Mouse (Mus musculus) layer of hippocampus, adult 2 months (tissue): Measurements from ENCODE around the gene Rps6kc1. TPM values are rescaled to one million over a fixed set of nuclear protein-coding genes. Genes with fewer than 3 reads are reported as not detected.

Source experiments
- DNase-seq, 2 experiments: peaks; one replicate each; pipeline ENCODE4 v3.0.0; 2022; ENCODE audit warnings: low spot score in 2 of 2
- H3K27ac ChIP-seq: fragments of 200-600 bp; 2 replicates; pipeline ENCODE4 v1.8.1; 2022
- H3K4me3 ChIP-seq: fragments of 200-600 bp; 2 replicates; pipeline ENCODE4 v1.8.1; 2022; ENCODE audit warnings: mild to moderate bottlenecking
- CTCF ChIP-seq: fragments of 200-600 bp; conservative IDR thresholded peaks from 2 replicates; pipeline ENCODE4 v1.8.1; 2022; ENCODE audit warnings: antibody characterized with exemption, mild to moderate bottlenecking, moderate library complexity
- long read RNA-seq, 2 experiments: library from polyadenylated mRNA; stranded (forward); transcript quantifications; one replicate each; pipeline ENCODE4 v2.0.0; 2021; ENCODE audit warnings: borderline mapping rate in 2 of 2
- total RNA-seq, 2 experiments: library from RNA; stranded (reverse); gene quantifications; 2 replicates each; pipeline ENCODE4 v1.2.3; 2021

The Rps6kc1 gene
- 10 to 100 TPM; 83.7 to 85.8 TPM for total RNA-seq
- long read RNA-seq, experiment 1, transcript Rps6kc1-201 (15 exons, 3,995 nt) = major isoform, 13 of 24 reads
- long read RNA-seq, experiment 1, partial matches to known transcripts = 5 of 24 reads
- long read RNA-seq, experiment 1, other reads (novel, unspliced or antisense) = 6 of 24 reads
- long read RNA-seq, experiment 2, transcript Rps6kc1-201 (15 exons, 3,995 nt) = major isoform, 19 of 41 reads
- long read RNA-seq, experiment 2, partial matches to known transcripts = 5 of 41 reads
- long read RNA-seq, experiment 2, other reads (novel, unspliced or antisense) = 17 of 41 reads

DNA sequence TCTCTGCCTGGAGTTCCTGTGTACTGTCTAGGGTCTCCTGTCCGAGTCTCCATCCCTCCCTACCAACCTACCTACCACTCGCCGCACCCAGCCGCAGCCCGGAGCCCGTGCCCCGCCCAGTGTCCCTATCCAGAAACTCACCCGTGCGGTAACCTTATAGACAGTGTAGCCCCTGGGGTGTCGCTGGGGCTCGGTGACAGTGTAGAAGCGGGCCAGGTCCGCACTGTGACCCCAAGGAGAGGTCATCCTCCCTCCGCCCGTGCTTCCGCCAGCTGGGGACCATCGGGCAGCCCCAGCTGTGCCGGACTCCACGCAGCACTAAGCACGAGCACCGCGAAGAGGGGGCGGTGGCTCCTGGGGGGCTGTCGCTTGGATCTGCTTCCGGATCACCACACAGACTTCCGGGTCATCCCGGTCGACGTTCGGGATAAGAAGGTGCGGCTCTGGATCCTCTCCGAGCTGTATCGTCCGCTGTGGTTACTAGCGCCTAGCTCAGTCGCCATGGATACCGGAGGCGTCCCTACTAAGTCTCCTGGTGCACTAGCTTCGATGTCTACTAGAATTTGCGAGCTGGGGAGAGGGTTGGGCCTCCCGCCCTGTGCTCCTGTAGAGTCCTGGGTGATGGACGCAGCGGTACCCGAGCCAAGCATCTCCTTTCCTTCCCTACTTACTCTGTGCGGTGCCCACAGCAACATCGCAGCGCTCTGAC lies at the start of gene Rps6kc1:
Gene Rps6kc1 (minus strand): TSS at position 356 of the 709 bp plus-strand sequence.
- Histone ChIP-seq H3K27ac (peak within 1 kb of the TSS; percentile 89), H3K4me3 (peak within 1 kb of the TSS; percentile 88)
- peak; percentile 80 to 82 for DNase-seq
- no peak for TF ChIP-seq CTCF

DNA sequence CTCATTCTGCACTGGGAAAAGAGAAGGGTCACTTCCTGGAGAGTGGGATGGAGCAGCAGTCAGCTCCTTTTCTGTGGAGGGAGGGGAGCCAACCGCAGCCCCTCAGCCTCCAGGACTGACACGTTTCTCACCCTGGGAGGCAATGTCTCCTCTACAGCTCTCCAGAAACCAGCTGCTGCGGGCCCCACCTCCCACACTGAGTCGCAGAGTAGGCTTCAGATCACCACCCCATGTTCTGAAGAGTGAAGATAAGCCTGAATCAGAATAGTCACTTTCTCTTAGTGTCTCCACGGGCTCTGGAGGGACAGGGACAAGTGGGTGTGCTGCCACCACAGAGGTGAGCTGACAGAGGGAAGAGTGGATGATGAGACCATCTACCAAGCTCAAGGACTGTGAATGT lies 47.3 kb upstream of the Rps6kc1 start:
- no peak for DNase-seq
- no peak for TF ChIP-seq CTCF
- H3K4me3 ChIP-seq = no peak overlapping the region
- H3K27ac ChIP-seq = no peak overlapping the region

DNA sequence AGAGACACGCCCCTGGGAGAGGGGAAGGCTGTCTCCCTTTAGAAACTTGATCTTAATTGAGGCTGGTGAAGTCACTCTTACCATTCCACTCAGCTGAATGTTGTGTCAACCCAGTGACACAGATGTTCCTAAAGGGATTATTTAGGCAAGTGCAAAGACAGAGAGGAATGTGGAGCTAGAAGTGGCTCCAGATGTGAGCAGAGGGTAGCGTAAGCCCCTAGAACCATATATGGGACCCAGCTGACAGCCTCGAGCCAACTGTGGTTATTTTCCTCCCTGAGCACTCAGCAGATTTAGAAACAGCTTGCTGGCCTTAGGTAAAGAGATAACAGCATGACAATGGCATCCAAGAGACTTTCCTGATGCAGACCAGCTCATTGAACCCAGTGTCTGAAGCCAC lies 41.4 kb upstream of the Rps6kc1 start:
- Histone ChIP-seq H3K27ac (no peak overlapping the region), H3K4me3 (no peak overlapping the region)
- TF ChIP-seq CTCF = no peak
- DNase-seq = no peak

DNA sequence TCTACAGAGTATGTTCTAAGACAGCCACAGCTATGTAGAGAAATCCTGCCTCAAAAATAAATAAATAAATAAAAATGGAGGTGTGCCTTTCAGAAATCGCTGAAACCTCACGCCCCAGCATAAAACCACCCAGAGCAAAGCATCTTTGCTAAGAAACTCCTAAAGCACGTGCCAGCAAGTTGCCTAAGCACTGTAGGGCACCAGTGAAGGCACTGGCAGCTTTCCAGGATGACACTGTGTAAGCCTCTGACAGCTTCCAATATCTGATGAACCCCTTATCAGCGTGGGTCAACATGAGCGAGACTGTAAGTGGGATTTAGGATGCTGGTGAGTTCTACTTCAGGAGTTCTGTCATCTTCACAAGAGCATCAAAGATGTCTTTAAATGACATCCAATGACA lies 39.4 kb upstream of the Rps6kc1 start:
- Histone ChIP-seq H3K4me3 (no peak overlapping the region), H3K27ac (no peak overlapping the region)
- no peak for TF ChIP-seq CTCF
- DNase-seq = no peak

DNA sequence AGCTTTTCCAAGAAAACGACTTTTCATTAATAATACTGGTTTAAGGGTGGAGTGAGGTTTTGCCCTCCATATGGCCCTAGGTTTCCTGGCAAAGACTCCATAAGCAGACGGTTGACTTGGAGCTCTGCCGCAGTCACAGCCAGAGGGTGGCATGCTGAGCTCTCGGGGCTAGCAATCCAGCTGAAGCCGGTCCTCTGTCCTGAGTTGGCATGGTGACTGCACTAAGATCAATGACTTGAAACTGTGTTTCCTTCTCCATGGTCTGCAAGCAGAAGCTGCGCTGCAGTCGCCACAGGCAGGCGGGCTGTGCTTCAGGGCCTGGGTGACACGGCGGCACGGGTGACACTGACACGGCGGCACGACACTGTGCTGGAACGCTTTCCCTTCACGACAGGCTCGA lies 37.3 kb upstream of the Rps6kc1 start:
- DNase-seq = no peak
- no peak overlapping the region; the same call in 1 of the 2 replicates for H3K27ac ChIP-seq
- H3K4me3 ChIP-seq = no peak overlapping the region
- TF ChIP-seq CTCF = no peak

DNA sequence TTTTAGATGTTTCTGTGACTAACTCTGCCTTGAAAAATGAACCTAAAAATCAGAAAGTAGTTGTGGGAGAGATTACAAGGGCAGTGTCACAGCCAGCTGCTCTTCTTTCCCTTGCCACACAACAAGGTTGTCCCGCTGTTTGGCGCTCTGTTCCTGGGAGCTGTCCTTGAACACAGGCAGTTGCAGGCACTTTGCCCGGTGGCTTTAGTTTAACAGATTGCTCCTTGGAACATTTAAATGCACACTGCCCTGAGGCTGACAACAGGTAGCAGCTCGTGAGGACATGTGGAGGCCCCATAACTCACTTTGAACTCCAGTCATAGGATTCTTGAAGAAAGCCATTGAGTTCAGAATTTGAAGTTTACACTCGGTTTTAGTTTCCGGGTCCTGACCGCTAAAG lies 36.9 kb upstream of the Rps6kc1 start:
- no peak for TF ChIP-seq CTCF
- Histone ChIP-seq H3K27ac (no peak overlapping the region), H3K4me3 (no peak overlapping the region)
- DNase-seq = no peak

DNA sequence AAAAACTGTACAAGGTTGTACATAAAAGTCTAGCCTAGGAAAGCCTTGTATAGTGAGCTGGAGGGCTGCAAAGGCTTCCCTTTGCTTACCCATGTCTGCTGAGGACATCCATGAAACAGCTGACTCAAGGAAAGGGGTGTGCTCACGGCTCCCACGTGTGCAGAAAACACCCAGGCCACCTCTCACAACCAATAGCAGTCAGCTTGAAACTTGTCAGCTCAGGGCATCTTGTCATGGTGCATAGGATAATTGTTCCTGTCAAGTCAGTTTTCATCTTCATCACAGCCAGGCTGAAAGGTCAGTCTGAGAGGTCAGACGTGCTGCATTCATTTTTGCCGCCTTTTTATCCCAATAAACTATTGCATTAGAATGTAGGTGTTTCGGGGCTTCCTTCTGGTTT lies 36.4 kb upstream of the Rps6kc1 start:
- H3K4me3 ChIP-seq = no peak overlapping the region
- DNase-seq = no peak
- no peak overlapping the region for H3K27ac ChIP-seq
- TF ChIP-seq CTCF = no peak

DNA sequence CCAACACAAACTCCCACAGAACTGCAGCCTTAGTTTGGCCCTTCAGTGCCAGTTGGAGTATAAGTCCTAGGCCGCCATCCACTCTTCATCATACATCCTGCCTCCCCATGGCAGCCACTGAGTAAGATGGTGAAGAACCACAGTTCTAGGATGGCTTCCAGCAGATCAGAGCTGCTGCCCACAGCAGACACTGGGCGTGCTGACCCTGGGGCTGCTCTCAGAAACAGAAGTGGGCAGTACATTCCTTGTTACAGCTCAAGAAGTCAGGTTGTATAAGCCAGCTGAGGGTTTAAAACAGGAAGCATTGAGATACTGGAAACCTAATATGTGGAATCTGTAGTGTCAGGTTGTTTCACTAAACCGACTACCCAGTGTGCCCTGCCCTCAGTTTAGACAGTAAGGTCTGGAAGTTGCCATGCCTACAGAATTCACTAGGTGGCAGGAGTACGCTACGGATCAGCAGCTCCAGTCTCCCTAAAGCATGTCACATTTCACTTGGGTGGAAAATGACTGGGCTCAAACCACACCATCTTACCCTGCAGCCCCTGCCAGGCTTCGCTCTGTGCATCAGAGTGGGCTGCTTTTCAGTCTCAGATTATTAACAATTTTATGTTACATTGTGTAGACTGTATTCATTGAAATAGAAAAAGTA lies 32.7 kb upstream of the Rps6kc1 start:
- DNase-seq = peak; percentile 60 to 83
- no peak overlapping the region for H3K27ac ChIP-seq
- peak; percentile 96 for TF ChIP-seq CTCF
- H3K4me3 ChIP-seq = no peak overlapping the region

DNA sequence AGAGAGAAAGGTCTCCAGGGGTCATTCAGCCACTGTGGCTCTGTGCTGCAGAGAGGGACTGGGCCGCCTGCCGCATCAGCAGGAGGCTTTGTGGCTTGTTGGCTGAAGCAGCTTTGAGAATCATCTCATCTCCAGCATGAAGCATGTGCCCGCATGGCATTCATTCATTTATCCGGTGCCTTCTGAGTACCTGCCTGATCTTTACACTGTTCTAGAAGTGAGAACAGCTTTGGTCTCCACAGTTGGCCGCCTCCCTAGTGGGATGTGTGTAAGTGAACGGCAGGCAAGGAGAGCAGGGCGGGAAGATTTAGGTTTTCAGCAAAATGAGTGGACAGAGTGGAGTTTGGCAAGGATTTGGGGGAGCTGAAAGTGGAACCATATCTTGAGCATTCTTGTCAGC lies 28.2 kb upstream of the Rps6kc1 start:
- no peak for TF ChIP-seq CTCF
- Histone ChIP-seq H3K27ac (no peak overlapping the region), H3K4me3 (no peak overlapping the region)
- DNase-seq = no peak

DNA sequence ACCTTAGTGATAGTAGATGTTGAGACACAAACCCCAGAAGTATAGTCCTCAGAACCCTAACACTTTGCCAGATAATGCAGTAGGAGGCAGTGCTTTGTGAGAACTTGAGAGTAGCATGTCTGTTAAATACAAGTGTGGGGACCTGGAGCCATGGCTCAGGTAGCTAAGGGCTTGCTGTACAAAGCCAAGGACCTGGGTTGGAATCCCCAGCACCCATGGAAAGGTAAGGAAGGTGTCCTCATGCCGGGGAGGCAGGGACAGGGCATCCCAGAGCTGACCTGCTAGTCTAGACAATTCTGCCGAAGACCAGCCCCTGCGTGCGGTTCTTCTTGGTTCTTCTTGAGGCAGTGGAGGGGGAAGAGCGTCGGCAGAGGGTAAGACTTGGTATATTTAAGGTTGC lies 18.6 kb upstream of the Rps6kc1 start:
- Histone ChIP-seq H3K27ac (no peak overlapping the region), H3K4me3 (no peak overlapping the region; the same call in 1 of the 2 replicates)
- TF ChIP-seq CTCF = no peak
- no peak for DNase-seq

DNA sequence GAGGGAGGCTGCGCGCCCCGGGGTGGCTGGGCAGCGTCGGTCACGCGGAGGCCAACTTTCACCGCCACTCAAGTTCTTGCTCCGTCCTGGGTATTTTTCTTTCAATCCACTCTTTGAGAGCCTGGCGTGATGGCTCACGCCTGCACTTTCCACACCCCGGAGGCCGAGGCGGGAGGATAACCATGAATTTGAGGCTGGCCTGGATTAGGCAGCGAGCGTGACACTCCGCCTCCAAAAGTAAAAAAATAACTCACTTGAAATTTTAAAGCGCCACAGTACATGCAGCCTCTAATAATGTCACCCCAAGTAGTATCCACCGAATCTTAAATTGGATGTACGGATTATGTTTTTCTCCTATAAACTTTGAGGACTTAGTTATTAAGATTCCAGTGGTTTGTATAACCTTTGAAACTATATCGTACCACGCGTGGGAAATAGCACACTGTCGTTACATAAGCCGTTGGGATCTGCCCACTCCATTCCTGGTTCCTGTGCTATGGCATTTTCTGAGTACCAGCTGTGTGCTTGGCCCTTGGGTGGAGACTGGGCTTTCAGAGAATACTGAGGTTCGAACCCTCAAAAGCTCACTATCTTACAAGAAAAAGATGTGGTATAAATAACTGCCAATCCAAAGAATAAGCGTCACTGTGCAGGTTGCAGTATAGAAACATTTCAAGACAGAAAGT lies 17.6 kb upstream of the Rps6kc1 start:
- DNase-seq = no peak
- Histone ChIP-seq H3K27ac (peak overlapping the region; percentile 100), H3K4me3 (peak overlapping the region; percentile 77)
- no peak for TF ChIP-seq CTCF

DNA sequence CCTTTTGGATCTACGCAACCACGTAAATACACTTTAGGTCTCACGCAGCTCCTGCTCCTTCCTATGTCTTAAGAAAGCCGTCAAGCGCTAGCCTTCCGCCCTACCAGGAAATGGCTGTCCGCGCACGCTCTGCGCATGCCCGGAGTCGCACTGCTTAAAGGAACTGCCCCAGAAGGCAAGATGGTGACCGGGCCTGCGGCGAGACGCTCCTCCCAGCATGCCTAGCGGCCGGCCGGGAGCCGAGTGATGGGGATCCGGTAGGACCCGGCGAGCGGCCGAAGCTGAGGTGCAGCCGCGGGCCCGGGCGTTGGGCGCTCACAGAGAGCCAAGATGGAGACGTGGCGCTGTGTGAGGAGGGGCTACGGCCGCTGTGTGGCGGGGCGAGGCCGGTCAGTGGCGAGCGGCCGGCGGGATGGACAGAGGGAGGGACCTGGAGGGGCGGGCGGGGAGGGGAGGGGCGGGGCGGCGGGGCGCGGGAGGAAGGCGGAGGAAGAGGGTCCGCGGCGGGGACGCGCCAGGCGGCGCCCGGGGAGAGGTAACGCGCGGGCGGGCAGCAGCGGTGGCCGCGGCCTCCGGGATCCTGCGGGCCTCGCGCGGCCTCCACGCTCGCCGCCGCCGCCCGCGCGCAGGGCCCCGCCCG lies 16.9 kb upstream of the Rps6kc1 start:
- DNase-seq = peak; percentile 97 to 98
- no peak for TF ChIP-seq CTCF
- Histone ChIP-seq H3K27ac (peak overlapping the region; percentile 100), H3K4me3 (peak overlapping the region; percentile 77)
